Mouse (Mus musculus): ENCODE measurements around the gene Esrrb.

The Esrrb gene

DNA sequence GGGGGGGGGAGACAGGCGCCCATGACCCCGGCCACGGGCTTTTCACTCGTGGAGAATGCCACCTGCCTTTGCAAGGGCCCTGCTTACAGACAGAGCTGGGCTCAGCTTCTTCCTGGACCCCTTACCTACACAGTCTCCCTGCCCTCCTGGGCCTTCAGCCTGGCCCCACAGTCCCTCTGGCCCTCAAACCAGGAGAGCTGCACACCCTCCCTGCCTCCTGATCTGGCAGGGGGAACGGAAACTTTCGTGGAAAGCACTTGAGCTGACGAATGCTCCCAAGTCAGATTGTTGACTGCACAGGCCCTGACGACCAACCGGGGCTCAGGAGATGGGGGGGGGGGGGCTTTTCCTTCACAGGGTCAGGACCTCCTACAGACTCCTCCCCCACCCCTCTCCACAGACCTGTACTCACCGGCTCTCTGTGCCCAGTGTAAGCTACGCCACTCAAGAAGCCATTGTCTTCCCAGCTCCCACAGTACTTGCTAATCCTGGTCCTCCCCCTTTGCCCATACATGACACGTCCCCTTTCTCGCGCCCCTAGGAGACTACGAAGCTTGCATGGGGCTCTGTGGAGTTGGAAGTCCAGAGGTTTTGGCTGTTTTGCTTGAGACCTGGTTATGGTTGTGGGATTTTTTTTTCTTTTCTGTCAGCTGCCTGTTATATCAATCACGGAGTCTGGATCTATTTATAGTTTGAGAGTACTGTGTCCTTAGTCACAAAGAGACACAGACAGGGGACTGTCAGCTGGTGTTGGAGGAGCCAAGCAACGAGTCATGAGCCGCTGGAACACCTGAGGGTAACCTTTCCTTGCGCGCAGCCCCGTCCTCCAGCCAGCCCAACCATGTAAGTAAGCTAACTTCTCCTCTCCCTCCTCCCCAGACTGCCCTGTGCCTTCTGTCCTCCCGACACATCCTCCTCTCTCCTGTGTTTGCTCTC is at the start of gene Esrrb:
Gene Esrrb (plus strand): TSS at position 422 of the 936 bp plus-strand sequence.
- no peak for DNase-seq (ENCODE audit: inconsistent ontology term)

DNA sequence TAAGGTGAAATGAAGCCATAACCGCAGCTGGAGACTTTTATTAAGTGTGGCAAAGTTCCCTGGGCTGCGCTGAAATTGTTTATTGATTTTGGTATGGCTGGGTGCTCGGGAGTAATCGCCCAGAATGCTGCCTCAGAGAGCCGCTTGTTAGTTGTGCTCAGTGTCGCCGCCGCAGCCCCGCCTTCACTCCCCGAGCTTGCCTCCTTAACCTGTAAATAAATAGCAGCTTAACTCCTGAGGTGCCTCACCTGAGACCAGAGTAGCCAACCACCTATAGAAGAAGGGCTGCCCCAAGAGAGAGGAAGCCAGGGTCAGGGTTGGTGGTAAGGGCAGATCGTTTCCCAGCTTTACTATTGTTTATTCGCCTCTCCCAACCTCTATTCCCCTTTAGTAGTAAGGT is 40.3 kb upstream of the Esrrb start:
- DNase-seq (ENCODE audit: inconsistent ontology term), result no peak

DNA sequence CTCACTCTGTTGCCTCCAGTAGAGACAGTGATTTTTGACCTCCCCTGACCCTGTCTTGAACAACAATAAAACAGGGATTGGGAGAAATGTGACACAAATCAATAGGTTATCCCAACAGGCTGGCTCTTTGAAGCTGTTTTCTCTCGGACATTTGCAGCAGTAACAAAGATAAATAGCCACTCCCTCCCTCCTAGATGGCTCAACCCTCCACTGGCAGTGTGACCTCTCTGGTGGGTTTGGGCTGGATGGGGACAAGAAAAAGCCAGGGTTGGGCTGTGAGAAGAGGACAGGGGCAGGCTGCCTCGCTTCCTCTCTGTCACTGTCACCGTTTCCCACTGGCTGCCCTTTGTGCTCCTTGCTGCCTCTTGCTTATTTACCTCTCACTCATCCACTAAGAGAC is 36.6 kb upstream of the Esrrb start:
- no peak for DNase-seq (ENCODE audit: inconsistent ontology term)

DNA sequence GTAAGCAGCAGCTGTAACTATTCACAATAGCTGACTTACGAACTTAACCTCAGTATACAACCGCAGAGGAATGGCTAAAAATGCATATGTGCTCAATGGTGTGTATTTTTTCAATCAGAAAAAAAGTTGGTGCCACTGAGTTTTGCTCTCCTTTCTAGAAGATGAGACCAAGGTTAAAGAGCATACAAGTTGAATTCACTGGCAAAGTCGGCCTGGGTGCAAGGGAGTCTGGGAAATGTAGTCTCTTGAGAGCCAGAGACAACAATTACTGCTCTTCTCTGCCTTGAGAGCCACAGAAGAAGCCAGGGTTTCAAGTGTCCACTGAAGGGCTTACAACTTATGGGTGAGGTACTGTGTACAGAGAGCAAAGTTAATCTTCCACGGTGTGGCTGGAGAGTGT is 31.1 kb upstream of the Esrrb start:
- no peak for DNase-seq (ENCODE audit: inconsistent ontology term)

DNA sequence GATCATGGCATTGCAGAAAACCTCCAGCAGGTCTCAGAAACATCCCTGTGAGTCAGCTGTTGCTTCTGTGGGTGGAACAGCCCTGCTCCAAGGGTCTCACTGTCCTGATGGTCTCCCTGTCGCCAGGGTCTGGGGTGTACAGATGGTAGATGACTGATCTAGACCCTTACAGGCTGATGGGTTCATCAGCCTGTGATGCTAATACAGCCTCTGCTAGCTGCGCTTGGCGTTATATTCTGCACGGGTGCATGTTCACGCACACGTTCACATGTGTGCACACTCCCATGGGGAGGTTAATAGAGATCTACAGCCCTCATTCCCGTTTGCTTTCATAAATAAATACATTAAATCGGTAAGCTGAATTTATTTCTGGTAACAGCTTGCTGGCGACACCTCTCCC is 30.2 kb upstream of the Esrrb start:
- DNase-seq (ENCODE audit: inconsistent ontology term), result no peak

DNA sequence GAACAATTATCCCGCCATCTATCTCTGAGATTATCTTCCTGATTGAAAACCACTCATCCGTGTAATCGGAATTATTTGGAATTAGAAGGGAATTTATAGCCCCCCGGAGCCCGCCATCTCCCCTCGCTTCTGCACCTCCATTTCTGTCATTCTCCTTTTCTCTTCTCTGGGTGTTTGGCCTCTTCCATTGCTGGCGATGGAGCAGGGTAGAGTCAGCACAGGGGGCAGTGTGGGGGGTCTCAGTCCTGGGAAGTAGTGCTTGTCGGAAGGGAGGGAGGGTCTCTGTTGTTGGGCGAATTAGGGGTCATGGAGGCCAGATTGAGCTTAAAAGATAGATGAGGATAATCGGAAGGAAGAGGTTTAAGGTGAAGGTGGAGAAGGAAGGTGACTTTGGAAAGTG is 29.7 kb upstream of the Esrrb start:
- DNase-seq (ENCODE audit: inconsistent ontology term), result no peak

DNA sequence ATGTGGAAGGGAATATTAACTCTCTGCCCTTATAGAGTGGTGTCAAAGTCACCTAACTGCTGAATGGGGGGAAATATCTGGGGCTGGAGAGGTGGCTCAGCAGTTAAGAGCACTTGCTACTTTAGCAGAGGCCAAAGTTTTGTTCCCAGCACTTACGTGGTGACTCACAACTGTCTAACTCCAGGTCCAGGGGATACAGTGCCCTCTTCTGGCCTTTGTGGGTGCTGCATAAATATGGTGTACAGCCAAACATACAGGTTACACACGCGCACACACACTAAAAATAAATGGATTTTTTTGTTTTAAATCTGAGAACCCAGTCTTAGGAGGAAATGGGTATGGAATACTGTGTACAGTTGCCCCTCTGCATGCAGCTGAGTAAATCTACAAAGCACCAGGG is 24.7 kb upstream of the Esrrb start:
- DNase-seq (ENCODE audit: inconsistent ontology term), result no peak

DNA sequence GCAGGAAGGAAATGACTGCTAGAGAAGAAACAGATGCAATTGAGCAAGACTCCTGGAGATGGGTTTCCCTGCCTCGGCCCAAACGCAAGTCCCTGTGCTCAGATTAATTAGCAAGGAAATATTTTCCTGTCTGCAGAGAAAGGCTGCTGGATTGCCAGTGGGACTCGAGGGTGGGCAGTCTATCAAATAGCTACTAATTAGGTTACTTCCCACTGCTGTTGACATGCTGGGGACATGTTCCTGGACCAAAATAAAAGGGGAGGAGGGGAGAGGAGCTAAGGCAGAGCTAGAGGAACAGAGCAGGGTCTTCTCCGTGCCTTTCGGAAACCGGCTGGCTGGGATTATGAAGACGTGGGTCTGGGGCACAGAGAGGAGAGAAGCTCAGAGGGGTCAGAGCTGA is 24.0 kb upstream of the Esrrb start:
- no peak for DNase-seq (ENCODE audit: inconsistent ontology term)

DNA sequence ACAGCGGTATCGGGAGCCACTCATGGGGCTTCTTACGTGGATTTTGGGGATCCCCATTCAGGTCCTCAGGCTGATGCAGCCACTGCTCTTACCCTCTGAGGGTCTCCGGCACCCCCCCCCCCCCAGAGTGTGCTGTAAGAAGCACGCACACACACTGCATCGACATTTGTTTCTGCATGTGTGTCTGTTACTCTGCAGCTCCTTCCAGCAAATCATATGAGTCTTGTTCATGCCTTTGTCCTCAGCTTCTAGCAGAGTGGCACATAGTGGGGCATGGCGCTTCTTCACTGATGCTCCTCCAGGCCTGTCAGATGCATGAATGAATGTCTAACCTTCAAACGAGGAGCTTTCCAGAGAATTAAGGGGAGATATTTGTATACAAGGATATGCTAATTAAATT is 11.4 kb upstream of the Esrrb start:
- no peak for DNase-seq (ENCODE audit: inconsistent ontology term)

DNA sequence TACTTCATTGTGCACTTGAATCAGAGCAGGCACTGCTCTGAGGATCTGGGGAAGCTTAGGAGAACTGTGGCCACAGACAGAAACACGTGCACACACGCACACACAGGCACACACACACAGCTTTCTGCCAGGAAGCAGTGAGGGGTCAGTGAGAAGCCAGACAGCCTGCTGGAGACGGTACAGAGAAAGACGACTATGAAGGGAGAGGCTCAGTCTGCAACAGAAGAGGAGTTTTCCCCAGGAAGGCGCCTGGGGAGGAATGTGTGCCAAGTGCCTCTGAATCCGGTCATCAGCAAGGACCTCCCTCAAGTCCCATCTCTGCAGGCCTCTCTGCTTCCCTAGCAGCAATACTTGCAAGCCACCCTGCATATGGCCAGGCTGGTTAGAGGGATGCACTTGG is 1.5 kb upstream of the Esrrb start:
- no peak for DNase-seq (ENCODE audit: inconsistent ontology term)

DNA sequence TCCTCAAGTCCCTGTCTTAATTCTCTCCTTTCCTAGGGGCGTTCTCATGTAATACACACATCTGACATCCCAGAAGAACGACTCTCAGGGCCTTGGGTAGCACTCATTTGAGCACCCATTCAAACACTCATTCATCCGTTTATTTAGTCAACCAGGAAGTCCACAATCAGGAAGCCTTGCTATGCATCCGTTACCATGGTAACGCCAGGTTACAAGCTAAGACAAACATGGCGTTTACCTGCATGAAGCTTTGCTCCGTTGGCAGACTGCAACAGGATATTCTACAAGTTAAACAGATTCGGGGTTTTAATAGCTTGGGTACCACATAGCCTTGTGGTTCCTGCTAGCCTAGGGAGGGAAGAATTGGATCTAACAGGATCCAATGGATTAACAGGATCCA is 1.0 kb upstream of the Esrrb start:
- no peak for DNase-seq (ENCODE audit: inconsistent ontology term)

DNA sequence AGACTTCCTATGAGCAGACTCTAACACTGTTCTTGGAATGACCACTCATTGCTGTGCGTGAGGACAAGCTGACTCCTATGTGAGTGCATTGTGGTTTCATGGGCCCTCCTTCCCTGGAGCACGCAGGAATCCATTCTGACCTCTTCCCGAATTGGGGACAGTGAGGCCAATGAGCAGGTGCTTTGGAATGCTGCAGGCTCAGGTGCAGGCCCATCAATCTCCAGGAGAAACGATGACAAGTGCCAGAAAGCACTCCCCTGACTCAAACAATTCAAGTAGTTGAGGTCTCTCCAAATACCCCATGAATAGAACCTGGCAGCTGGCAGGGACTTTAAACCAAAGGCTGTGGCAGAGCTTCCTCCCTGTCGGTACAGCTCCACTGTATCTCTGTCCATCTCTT is 3.4 kb downstream of the Esrrb start:
- DNase-seq (ENCODE audit: inconsistent ontology term), result peak; percentile 9

DNA sequence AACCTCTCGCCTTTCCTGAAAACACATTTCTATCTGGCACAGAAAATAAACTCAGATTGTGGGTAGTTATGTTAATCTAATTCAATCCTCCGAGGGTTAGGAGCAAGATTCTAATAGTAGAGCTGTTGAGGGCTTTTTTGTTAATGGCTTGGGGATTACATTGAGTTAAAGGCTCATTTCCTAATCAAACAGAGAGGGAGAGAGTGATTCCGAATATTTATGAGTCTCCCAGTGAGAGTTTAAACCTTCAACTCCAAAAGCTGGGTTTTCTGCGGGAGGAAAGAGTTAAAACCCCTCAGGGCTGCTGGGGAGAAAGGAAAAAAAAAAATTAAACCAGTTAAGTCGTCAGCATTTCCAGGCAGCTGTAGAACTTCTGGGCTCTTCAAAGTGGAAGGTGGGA is 3.8 kb downstream of the Esrrb start:
- DNase-seq (ENCODE audit: inconsistent ontology term), result no peak

DNA sequence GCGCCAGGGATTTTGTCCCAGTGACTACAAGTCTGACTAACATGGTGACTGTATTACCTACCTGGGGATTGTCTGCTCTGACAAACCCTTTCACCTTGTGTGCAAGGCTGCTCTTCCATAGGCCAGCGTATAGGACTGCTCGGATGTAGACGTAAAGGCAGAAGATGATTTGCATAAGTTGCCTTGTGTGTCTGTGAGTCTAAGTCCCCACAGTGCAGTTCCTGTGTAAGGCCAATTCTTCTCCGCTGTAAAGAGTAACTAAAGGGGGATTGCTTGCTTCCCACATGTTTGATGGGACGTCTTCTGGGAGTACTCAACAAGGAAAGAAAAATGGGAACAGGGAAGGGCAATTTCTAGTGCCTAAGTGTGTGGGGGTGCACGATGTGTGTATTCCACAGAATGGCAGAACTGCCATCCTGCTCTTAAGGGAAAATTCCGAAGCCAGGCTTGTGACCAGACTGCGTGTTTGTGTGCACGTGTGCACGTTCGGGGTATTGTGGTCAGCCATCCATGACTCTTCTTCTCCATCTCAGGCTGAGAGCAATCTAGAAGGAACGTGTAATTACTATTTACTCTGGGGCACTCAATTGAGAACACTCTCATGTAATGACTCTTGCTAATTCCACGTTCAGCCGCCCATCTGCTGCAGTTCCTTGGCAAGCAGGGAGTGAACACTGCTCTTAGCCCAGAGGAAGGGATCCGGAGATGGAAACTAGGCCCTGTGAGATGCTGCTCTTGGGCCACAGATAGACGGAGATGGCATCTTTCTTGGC is 9.9 kb downstream of the Esrrb start:
- DNase-seq (ENCODE audit: inconsistent ontology term), result no peak

DNA sequence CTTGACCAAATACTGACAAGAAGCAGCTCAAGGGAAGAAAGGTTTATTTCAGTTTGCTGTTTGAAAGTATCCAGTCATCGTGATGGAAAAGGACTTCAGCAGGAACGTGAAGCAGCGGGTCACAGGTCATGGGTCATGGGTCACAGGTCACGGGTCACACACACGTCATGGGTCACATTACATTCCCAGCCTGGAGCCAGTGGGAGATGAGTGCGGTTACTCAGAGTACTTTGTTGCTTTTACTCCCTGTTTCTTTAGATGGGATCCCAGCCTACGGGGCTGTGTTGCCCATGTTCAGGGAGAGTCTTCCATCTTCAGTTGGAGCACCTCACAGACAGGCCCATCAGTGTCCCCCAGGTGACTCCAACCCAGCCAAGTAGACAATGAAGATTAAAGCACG is 13.4 kb downstream of the Esrrb start:
- DNase-seq (ENCODE audit: inconsistent ontology term), result no peak

DNA sequence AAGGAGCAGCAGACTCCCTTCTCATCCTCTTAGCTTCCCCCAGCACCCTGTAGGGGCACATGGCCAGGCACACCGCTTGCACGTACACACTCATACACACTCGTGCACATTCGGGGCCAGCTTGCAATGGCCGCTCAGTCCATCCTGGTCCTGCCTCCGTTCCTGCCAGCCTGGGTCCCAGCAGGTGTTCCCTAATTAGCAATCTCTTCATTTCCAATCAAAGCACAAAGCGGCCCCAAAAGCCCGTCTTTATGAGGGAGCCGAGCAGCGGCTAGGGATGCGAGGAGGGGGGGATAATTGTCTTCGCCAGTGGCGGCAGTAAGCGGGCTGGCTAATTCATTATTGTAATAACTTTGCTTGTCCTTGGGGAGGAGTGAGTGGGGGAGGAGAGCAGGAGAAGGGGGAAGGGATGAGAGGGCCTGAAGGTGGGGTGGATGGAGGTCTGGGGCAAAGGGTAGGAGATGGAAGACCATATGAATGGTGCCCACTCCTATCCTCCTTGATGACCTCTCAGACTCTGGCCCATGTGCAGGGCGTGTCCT is 18.8 kb downstream of the Esrrb start:
- DNase-seq (ENCODE audit: inconsistent ontology term), result peak; percentile 13

DNA sequence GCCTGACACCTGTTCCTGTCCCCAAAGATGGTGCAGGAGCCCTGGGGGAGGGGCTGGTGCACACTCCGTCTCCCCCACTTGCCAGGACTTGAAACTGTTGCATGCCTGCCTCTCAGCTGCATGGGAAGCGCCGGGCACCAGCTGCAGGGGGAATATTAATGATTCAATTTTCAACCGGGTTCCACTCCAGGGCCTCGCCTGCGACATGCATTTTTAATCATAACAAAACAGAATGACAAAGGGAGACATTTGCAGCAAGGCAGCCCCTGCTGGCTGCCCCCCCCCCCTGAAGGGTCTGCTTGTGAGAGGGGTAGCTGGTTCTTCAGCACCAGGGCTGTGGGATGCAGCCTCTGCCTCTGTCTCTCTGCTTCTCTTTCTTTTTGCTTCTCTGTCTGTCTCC is 22.9 kb downstream of the Esrrb start:
- no peak for DNase-seq (ENCODE audit: inconsistent ontology term)

DNA sequence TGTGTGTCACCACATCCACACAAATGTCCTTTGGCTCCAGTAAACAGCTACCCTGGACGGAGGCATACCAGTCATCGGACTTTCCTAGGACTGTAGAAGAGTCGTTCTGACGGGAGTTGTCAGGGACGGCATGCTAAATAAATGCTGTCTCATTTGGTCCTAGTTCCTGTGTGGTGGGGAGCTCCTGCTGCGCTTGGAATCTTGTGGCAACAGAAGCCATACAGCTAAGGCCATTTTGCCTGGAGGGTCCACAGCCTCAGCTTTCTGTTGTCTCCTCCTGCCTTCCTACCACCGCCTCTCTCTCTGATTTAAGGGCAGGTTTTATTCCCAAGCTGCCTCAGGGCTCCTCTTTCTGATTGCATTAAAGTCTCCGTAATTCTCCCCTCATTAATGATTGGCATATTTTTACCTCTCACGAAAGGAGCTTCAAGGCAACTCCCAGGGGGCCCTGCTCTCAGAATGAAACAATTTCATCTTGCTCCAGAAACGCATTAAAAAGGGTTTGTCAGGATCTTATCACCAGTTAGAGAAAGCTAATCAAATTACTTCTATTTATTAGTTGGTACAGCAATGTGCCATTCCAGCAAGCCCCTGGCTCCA is 26.9 kb downstream of the Esrrb start:
- DNase-seq (ENCODE audit: inconsistent ontology term), result no peak

DNA sequence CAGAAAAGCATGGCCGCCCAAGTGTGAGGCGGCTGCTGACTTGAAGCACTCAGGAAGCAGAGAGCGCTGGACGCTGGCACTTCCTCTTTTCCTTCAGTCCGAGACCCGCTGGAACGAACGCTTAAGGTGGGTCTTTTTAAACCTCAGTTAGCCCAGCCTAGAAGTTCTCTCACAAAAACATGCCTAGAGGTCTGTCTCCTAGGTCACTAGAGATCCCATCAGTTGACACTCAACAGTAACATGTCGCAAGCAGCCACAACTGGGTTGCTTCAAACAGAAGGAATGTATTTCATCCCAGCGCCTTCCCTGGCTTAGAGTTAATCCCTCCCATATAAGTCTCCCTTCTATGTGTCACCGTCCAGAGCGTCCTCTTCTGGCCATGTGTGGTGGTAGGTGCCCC is 33.9 kb downstream of the Esrrb start:
- DNase-seq (ENCODE audit: inconsistent ontology term), result no peak

DNA sequence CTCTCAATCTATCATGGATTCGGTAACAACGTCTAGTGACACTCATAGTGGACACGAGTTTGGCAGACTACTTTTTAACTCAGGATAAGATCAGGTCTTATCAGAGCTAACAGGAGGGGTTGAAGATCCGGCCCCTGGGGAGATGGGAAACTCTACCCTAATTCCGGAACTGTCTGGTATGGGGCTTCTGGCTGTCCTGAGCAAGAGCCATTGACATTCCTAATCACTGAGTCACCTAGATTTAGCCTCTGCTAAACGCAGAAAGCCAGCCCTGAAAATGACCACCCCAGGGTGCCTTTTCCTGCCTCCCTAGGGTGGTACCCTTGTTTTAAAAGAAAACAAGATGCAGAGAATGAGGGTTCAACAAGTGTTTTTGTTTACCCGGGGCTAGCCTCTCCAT is 34.4 kb downstream of the Esrrb start:
- peak; percentile 25 for DNase-seq (ENCODE audit: inconsistent ontology term)

DNA sequence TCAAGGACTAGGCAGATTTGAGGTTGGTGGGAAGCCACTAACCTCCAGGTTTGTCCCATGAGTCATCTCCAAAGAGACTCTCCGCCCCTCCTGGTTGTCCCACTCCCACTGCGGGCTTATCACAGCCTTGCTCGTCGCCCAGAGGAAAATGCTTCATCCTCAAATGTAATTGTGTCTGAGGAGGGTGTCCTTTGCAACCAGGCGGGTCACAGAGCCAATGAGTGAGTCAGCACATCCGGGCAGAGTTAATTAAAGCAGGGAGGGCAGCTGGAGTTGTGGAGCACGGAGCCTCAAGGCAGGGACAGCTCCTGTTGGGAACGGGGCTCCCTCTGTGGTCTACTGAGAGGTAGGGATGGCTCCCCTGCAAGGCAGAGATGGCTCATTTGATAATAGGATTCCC is 37.8 kb downstream of the Esrrb start:
- peak; percentile 88 for DNase-seq (ENCODE audit: inconsistent ontology term)

DNA sequence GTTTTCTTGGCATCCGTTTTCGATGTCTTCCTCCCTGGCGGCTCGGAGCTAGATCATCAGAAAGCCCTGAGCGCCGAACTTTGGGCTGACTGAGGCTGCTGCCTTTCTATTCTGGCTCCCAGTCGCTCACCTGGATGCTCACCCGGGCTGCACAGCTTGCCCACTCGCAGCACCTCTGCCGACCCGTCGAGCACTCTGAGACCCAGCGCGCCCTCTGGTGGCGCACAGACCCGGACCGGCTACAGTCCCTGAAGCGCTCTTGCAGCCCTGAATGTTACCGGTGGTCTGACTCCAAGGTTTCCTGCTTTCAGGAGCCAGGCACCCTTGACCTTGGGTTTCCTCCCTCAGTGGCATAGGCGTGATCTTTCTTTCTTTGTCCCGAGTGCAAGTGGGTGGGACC is 41.8 kb downstream of the Esrrb start:
- peak; percentile 66 for DNase-seq (ENCODE audit: inconsistent ontology term)
